Mouse (Mus musculus) liver, postnatal 0 days (tissue): ENCODE measurements at regions not wholly inside any gene's neighbourhood (a gene's known extent, or its start where the extent isn't known, plus 50 kb on each side); places are given as distances from the start of the nearest gene placed in this dataset.

ENCODE experiments used
- CTCF ChIP-seq: sonication (generic); IDR thresholded peaks from 2 replicates; pipeline ENCODE4 v1.5.1; 2016; ENCODE audit warnings: antibody characterized with exemption, low read depth
- EP300 ChIP-seq: IDR thresholded peaks from 2 replicates; pipeline ENCODE4 v1.6.1; 2016; ENCODE audit warnings: antibody characterized with exemption, low read depth, mild to moderate bottlenecking

DNA sequence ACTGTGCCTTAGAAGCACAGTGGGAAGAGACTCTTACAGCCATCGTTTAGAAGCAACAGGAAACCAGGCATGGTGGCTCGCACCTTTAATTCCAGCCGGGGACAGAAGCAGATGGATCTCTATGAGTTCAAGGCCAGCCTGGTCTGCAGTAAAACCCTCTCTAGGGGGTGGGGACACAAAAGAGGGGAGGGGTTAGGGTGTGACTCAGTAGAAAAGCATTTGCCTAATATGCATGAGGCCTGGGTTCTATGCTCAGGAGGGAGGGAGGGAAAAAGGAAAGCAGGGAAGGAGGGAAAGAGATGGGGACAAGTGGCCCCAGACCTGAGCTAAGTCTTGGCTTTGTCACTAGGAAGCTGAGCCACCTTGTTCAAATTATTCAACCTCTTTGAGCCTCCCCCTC, 81.2 kb downstream of the Mrm1 start:
- TF ChIP-seq CTCF (no peak), EP300 (no peak)
